Mouse (Mus musculus) adrenal gland, postnatal 36 days (tissue): ENCODE measurements around the gene Ppm1j. TPM values are rescaled to one million over a fixed set of nuclear protein-coding genes. Genes with fewer than 3 reads are reported as not detected.
"Not testable (repeated sequence)": the region's sequence is repeated elsewhere in the genome, so short reads cannot be mapped to it uniquely, and the experiment has no call there.

ENCODE experiments used
- DNase-seq, 2 experiments: peaks; one replicate each; pipeline ENCODE4 v3.0.0; 2021; ENCODE audit warnings: mixed read lengths in 1 of 2
- total RNA-seq, 2 experiments: library from RNA; stranded (reverse); gene quantifications; 2 replicates each; pipeline ENCODE4 v1.2.3; 2021

The Ppm1j gene
- total RNA-seq, 2 experiments from 2014 or later = 4.6 to 6.6 TPM

DNA sequence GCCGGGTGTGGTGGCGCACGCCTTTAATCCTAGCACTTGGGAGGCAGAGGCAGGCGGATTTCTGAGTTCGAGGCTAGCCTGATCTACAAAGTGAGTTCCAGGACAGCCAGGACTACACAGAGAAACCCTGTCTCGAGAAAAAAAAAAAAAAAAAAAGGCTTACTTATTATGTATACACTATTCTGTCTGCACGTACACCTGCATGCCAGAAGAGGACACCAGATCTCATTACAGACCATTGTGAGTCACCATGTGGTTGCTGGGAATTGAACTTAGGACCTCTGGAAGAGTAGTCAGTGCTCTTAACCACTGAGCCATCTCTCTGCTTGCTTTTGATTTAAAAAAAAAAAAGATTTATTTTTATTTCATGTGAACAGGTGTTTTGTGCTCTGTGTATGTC is 32.4 kb downstream of the Ppm1j start:
- not testable (repeated sequence) for DNase-seq

DNA sequence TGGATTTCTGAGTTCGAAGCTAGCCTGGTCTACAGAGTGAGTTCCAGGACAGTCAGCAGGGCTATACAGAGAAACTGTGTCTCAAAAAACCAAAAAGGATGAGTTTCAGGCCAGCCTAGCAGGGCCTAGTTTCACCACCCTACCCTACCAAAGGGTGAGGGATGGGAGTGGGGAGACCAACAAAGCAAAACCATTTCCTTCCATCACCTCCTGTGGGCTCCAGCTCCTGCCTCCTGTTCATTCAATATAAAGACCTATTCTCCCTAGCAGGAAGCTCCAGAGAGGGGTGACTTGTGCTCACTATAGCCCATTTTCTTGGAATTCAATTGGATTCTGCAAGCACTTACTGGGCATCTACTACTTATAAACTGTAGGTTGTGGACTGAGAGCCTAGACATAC is 33.9 kb downstream of the Ppm1j start:
- no peak for DNase-seq

DNA sequence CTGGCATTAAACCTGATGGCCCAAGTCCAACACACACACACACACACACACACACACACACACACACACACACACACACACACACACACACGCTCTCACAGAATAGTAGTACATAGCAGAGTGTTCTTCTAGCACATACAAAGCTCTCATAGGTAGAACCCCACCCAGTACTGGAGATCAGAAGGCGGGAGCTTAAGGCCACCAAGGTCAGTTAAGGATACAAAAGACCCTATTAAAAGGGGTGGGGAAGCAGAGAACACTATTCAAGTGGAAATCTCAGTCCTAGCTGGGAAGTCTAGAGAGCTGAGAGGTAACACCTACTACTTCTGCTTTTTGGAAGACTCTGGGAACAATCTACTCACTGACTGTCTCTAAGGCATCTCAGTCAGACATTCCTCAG is 34.5 kb downstream of the Ppm1j start:
- DNase-seq = no peak

DNA sequence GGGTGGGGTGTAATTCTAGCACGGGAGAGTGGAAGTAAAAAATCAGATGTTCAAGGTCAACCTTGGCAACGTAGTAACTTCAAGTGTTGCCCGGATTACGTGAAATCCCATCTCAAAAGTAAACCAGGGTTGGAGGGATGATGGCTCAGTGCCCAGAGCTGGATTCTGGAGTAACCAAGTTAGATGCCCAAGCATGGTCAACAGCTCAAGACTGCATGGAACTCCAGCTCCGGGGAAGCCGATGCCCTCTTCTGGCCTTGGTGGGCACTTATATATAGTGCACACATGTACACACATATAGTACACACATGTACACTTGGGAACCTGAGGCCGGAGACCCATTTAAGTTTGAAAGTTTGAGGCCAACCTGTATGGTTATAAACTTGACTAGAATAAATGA is 35.3 kb downstream of the Ppm1j start:
- DNase-seq = no peak

DNA sequence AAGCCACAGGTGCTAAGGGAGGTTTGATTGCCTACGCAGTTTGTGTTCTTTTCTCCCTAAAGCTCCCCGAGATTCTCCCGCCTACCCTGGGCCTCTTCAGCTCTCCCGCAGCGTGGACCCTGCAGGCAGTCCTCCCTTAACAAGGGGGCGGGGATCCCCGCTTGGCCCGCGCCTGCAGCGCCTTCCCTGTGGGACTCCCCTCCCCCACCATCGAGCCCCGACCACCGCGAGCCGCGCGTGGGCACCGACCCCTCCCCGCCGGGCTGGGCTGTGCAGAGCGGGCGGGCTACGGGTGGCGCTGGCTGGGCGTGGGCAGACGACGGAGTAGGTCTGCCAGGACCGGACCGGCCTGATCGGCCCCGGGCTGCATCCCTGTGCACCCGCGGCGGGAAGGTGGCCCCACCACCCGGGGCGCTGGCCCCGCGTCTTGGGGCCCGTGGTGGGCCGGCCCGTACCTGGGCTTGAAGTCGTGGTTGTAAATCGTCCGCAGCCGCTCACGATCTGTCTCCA is 36.7 kb downstream of the Ppm1j start:
- DNase-seq = peak; percentile 60 to 82

DNA sequence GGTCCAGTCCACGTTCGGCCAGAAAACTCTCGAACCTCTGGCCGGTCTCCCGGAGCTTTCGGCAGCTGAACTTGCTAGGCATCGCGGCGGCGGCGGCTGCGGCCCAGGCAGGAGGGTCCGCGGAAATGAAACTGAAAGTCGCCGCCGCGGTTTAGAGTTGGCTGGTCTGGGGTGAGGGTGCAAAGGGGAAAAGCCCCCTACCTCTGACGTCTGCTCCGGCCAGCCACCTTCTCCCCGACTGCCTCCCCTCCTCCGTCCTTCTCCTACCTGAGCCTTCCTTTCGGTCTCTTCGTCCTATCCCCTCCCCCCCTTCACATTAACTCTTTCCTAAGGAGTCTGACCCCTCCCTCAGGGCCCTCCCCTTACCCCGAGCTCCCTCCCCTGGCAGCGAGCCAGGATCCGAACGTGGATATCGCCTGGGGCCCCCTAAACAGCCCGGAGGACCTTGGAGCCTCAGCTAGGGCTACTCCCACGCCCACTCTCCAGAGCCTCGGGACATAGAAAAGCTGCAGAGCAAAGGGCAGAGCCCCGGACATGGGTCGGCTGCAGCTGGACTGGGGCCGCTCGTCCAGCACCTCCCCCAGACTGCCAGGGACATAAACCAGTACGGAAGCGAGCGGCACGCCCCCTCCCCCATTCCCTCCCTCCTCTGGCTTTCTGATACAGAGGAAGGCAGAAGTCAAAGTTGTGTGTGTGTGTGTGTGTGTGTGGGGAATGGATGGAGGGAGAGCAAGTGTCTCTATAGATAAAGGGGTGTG is 37.3 kb downstream of the Ppm1j start, which contains the start of gene Mov10:
TSS of gene Mov10 (minus strand) at position 573 of the 758 bp plus-strand sequence.
- peak; percentile 70 to 82 for DNase-seq

DNA sequence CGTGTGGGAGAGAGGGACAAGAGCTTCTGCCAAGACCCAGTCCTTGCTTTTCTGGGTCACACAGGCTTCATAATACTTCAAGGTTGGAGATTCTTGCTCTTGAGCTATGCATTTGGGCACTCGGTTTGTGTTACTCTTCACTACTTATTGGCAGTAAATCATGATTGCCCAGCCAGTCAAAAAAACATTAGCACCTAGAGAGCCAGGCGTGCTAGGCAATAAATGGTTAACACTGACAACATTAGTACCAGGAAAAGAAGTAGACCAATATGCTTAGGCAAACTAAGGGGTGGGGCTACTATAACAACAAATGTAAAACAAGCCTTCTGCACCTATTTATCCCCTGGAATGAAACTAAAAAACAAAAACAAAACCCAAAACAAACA is 37.9 kb downstream of the Ppm1j start:
- DNase-seq = no peak

DNA sequence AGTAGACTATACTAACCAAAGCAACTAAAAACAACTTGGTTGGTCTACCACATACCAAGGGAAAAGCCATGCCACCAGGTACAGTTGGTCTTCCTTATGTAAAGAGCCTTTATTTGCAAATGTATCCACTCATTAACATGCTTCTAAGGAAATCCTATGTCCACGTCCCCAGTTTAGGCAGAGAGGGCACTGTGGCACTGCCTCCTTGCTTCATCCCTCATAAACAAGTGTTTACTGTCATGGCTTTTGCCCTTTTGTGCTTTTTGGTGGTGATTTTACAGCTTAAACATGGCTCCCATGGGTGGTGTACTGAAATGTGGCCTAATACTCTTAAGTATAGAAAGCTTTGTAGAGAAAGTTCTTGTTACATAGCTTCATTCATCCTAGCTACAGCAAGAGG is 39.6 kb downstream of the Ppm1j start:
- DNase-seq = no peak

DNA sequence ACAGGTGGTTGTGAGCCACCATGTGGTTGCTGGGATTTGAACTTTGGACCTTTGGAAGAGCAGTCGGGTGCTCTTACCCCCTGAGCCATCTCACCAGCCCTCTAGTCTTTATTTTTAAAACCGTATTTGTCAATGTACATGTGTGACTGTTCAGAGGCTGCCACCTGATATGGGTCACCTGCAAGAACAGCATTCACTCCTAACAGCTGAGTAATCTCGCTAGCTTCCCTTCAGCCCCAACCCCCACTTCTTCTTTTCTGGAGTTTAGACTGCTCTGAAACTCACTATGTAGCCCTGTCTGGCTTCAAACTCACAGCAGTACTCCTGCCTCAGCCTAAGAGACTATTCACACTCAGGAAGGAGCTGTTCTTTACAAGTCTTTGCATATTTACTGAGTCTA is 41.6 kb downstream of the Ppm1j start:
- DNase-seq = no peak

Other genes with a start within 250 kb of the Ppm1j start
- gene Slc16a1, start 142.4 kb upstream of the Ppm1j start, total RNA-seq = 10 to 100 TPM; 34.4 to 62.7 TPM
- 1 to 10 TPM in 1 of 2 experiments, under 1 TPM in 1; 0.82 to 1.3 TPM for gene Fam19a3, start 784 bp downstream of the Ppm1j start, total RNA-seq
- gene Rhoc, start 7.3 kb downstream of the Ppm1j start, total RNA-seq = 100 to 1,000 TPM; 107 to 133 TPM
- gene Mov10, start 37.5 kb downstream of the Ppm1j start, total RNA-seq = 10 to 100 TPM; 12.3 to 22.3 TPM
- 10 to 100 TPM; 50.4 to 58.7 TPM for gene St7l, start 82.9 kb downstream of the Ppm1j start, total RNA-seq
- 10 to 100 TPM; 89.3 to 98.6 TPM for gene Capza1, start 83.4 kb downstream of the Ppm1j start, total RNA-seq
- gene Wnt2b, start 180.9 kb downstream of the Ppm1j start, total RNA-seq = 10 to 100 TPM; 16.0 to 16.5 TPM